Mouse (Mus musculus) forebrain, embryonic 16.5 days (tissue): ENCODE data around the gene Bicra. TPM values are rescaled to one million over a fixed set of nuclear protein-coding genes. Genes with fewer than 3 reads are reported as not detected.

ENCODE experiments used
- ATAC-seq: fragments of 200-750 bp; cut with Nextera tagmentation; 2 replicates; pipeline ENCODE4 v1.8.0; 2017; ENCODE audit warnings: mild to moderate bottlenecking, moderate library complexity
- H3K27ac ChIP-seq: fragments of 300-500 bp; sonication (generic); 2 replicates; pipeline ENCODE4 v1.5.1; 2014; ENCODE audit warnings: low read length, control low read depth
- H3K27me3 ChIP-seq: fragments of 300-500 bp; sonication (generic); replicated peaks from 2 replicates; pipeline ENCODE4 v1.6.1; 2014; ENCODE audit warnings: low read length; ENCODE audit not compliant: control insufficient read depth, insufficient read depth
- H3K36me3 ChIP-seq: fragments of 300-500 bp; sonication (generic); 2 replicates; pipeline ENCODE4 v1.6.1; 2014; ENCODE audit not compliant: control insufficient read depth, insufficient read depth
- H3K4me1 ChIP-seq: fragments of 300-500 bp; sonication (generic); replicated peaks from 2 replicates; pipeline ENCODE4 v1.6.1; 2014; ENCODE audit warnings: low read length; ENCODE audit not compliant: control insufficient read depth, insufficient read depth
- H3K4me2 ChIP-seq: fragments of 300-500 bp; sonication (generic); 2 replicates; pipeline ENCODE4 v1.6.1; 2014; ENCODE audit warnings: mild to moderate bottlenecking, low read length, control low read depth
- H3K4me3 ChIP-seq: fragments of 300-500 bp; sonication (generic); replicated peaks from 2 replicates; pipeline ENCODE4 v1.5.1; 2014; ENCODE audit warnings: mild to moderate bottlenecking, low read length, control low read depth
- H3K9ac ChIP-seq: fragments of 300-500 bp; sonication (generic); replicated peaks from 2 replicates; pipeline ENCODE4 v1.6.1; 2014; ENCODE audit warnings: low read depth, low read length, control low read depth
- H3K9me3 ChIP-seq: fragments of 300-500 bp; sonication (generic); 2 replicates; pipeline ENCODE4 v1.6.1; 2016; ENCODE audit warnings: low read length; ENCODE audit not compliant: control insufficient read depth
- WGBS: fragments of 180-500 bp; shearing (Covaris S2); extraction: QIAGEN DNeasy Blood & Tissue Kit; methylation state at CpG from one replicate; pipeline ENCODE4 v1.1.7; 2014; 5-methylcytosine and 5-hydroxymethylcytosine counted together
- polyA plus RNA-seq: library from polyadenylated mRNA; unstranded; fragments of >200 nt; fragmentation: Nextera tagmentation; extraction: Ambion mirVana; gene quantifications from 2 replicates; pipeline ENCODE4 v1.2.1, GENCODE M21; 2015

Bicra gene
- polyA plus RNA-seq, 1 experiment from 2014 or later = 11.2 TPM

- H3K9me3 ChIP-seq = no peaks in the 10 kb centered on the region
- WGBS = 91% methylated on average over 8 of the region's 8 CpGs
- no peak for ATAC-seq
- no peak overlapping the region for H3K9ac ChIP-seq
- no peak overlapping the region for H3K4me3 ChIP-seq
- H3K36me3 ChIP-seq = no peaks in the 10 kb centered on the region
- no peaks in the 10 kb centered on the region for H3K27me3 ChIP-seq
- H3K4me1 ChIP-seq = no peaks in the 10 kb centered on the region
- H3K27ac ChIP-seq = no peak overlapping the region
- H3K4me2 ChIP-seq = no peak overlapping the region
Measured at GRCm38 (mm10) chr7:16024603-16025222, 23.0 kb downstream of the Bicra start.

DNA sequence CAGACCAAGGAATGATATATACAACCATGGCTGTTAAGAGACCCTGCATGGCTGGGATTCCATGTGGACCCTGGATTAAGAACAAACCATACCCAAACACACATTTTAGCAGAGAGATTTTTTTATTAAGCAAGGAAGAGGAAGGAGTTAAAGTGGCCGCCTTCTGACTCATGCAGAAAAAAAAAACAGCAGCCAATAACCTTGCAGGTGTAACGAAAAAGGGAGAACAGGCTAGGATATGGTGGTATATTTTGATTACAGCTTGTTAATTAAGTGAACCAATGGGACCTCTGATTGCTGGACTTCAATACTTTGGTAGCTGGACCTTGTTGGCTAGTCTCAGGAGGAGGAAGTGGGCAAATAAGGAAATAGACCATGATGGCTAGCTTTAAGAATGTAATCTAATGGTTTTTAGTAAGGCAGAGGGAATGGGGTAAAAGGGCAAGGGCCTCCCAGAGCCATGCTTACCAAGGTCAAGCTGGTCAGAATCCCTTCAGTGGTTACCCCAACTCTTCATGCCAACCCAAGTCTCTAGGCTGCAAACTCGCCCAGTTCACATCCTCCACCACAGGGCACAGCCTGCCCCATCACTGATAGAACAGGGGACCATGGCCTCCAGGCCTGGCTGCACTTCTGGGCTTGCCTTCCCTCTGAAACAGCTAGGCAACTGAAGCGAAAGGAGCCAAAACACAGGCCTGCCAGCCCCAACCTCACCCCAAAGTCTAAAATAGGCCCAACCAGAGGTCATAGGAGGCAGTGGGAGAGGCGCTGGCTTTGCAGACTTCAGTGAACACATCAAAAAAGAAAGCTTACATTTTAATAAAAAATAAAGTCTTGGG lies 28.2 kb downstream of the Bicra start:
- Histone ChIP-seq H3K36me3 (no peaks in the 10 kb centered on the region), H3K4me2 (no peak overlapping the region), H3K9ac (no peak overlapping the region), H3K4me1 (no peaks in the 10 kb centered on the region), H3K27ac (no peak overlapping the region), H3K27me3 (no peaks in the 10 kb centered on the region), H3K9me3 (no peaks in the 10 kb centered on the region), H3K4me3 (no peak overlapping the region)
- ATAC-seq = no peak
- WGBS = 87% methylated on average over 5 of the region's 5 CpGs

- Histone ChIP-seq H3K9ac (no peak overlapping the region), H3K27me3 (no peaks in the 10 kb centered on the region), H3K4me3 (no peak overlapping the region), H3K9me3 (no peaks in the 10 kb centered on the region), H3K4me1 (no peaks in the 10 kb centered on the region), H3K27ac (no peak overlapping the region), H3K36me3 (no peaks in the 10 kb centered on the region), H3K4me2 (no peak overlapping the region)
- ATAC-seq = no peak
- 94% methylated on average over 9 of the region's 9 CpGs for WGBS
Measured at GRCm38 (mm10) chr7:16018016-16018810, 29.5 kb downstream of the Bicra start.

DNA sequence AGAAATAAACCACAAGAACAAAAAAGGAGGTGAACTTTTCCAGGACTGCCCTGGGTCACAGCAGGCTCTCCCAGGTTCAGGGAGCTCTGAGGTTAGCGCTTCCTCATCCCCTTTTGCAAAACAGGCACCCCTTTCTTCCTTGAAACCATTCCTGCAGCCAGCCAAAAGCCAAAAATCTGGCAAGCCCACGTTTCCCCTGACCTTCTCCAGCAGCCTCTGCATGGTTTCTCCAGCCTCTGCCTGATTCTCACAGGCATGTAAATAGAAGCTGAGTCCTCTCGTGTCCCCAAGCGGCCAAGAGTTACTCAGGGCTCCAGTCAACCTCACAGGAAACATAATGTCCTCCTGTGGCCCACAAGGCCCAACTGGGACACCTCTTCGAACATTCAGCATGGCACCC lies 32.3 kb downstream of the Bicra start:
- H3K9me3 ChIP-seq = no peaks in the 10 kb centered on the region
- H3K4me1 ChIP-seq = no peaks in the 10 kb centered on the region
- H3K27ac ChIP-seq = no peak overlapping the region
- H3K27me3 ChIP-seq = no peaks in the 10 kb centered on the region
- no peak overlapping the region for H3K9ac ChIP-seq
- no peak overlapping the region for H3K4me2 ChIP-seq
- H3K4me3 ChIP-seq = no peak overlapping the region
- no peaks in the 10 kb centered on the region for H3K36me3 ChIP-seq
- WGBS = 87% methylated on average over 5 of the region's 5 CpGs
- no peak for ATAC-seq

DNA sequence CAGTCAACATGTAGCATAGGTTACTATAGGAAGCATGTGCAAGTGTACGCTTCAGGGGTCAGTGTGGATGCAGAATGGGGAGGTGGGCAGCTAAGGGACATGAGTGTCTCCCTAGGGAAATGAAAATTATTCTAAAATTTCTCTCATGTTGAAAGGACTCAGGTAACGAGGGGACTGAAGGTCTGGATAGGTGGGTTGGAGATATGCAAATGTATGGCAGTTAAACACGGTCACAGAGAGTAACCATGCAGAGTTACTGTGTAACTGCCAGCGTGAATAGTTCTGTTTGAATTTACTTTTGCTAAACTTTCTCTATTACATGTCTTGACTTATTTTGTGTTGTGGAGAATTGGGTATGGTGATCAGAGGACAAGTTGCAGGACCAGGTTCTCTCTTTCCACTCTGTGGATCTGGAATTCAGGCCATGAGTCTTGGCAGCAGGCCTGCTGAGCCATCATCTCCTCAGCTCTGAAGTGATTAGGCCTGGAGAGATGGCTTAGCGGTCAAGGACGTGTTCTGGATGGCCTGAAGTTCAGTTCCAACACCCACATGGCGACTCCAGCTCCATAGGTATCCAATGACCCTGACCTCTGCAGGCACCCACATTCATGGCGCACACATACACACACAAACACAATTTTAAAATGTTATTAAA lies 33.1 kb downstream of the Bicra start:
- Histone ChIP-seq H3K9me3 (no peaks in the 10 kb centered on the region), H3K36me3 (no peaks in the 10 kb centered on the region), H3K4me3 (no peak overlapping the region), H3K27me3 (no peaks in the 10 kb centered on the region), H3K9ac (no peak overlapping the region), H3K27ac (no peak overlapping the region), H3K4me1 (no peaks in the 10 kb centered on the region), H3K4me2 (no peak overlapping the region)
- no peak for ATAC-seq
- 95% methylated on average over 8 of the region's 8 CpGs for WGBS

- H3K36me3 ChIP-seq = no peaks in the 10 kb centered on the region
- no peaks in the 10 kb centered on the region for H3K27me3 ChIP-seq
- WGBS = 92% methylated on average over 5 of the region's 5 CpGs
- H3K9ac ChIP-seq = no peak overlapping the region
- no peak for ATAC-seq
- no peak overlapping the region for H3K27ac ChIP-seq
- no peaks in the 10 kb centered on the region for H3K9me3 ChIP-seq
- H3K4me3 ChIP-seq = no peak overlapping the region
- H3K4me1 ChIP-seq = no peaks in the 10 kb centered on the region
- H3K4me2 ChIP-seq = no peak overlapping the region
Measured at GRCm38 (mm10) chr7:16013722-16014275, 33.9 kb downstream of the Bicra start.

DNA sequence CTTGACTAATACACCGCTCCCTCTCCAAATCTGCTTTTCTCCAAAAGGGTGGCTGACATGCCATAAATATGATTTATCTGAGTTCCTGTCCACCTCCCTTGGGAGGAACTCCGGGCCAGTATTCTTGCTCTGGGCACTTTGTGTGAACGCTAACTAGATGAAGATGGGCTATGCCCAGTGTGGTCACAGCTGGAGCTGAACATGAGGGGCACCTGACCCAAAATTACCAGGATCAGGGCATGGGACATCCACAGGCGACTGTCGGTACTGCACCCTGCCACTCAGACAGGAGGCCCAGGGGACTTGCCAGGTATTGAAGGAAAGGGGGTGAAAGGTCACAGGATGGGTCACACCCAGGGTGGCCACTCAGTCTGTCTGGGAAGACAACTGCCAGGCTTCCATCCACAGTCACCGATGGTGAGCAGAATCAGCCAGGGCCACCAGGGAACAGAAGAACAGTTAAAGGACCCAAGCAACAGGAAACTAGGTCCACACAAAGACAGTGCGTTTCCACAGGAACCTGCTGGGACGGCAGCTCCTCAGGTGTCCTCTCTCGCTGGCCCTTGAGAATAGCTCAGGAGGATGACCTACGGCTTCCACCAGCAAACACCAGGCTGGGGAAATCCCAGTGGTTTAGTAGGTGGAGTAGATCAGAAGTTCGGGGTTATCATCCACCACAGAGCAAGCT lies 35.0 kb downstream of the Bicra start:
- Histone ChIP-seq H3K4me3 (no peak overlapping the region), H3K36me3 (no peaks in the 10 kb centered on the region), H3K9me3 (no peaks in the 10 kb centered on the region), H3K4me1 (no peaks in the 10 kb centered on the region), H3K4me2 (no peak overlapping the region), H3K9ac (no peak overlapping the region), H3K27me3 (no peaks in the 10 kb centered on the region), H3K27ac (no peak overlapping the region)
- no peak for ATAC-seq
- 76% methylated on average over 11 of the region's 11 CpGs for WGBS

- WGBS = 90% methylated on average over 7 of the region's 7 CpGs
- no peak for ATAC-seq
- Histone ChIP-seq H3K4me3 (no peak overlapping the region), H3K9me3 (no peaks in the 10 kb centered on the region), H3K27me3 (no peaks in the 10 kb centered on the region), H3K4me2 (no peak overlapping the region), H3K36me3 (no peaks in the 10 kb centered on the region), H3K27ac (no peak overlapping the region), H3K9ac (no peak overlapping the region), H3K4me1 (no peaks in the 10 kb centered on the region)
Measured at GRCm38 (mm10) chr7:16011418-16012085, 36.2 kb downstream of the Bicra start.
